Mouse (Mus musculus) CD8-positive naive resting alpha-beta T cell, adult 57 days (primary cell): ENCODE results near the gene Agbl3. TPM values are rescaled to one million over a fixed set of nuclear protein-coding genes. Genes with fewer than 3 reads are reported as not detected.

Experiments
- total RNA-seq: library from RNA; stranded (reverse); gene quantifications from one replicate; pipeline ENCODE4 v1.2.4, GENCODE M21; 2023

Agbl3 gene
- total RNA-seq, result 4.1 TPM

GRCm38 (mm10) chr6:34780231-34780942 is at the start of gene Agbl3:
Agbl3 (plus strand) TSS chr6:34780432.

DNA sequence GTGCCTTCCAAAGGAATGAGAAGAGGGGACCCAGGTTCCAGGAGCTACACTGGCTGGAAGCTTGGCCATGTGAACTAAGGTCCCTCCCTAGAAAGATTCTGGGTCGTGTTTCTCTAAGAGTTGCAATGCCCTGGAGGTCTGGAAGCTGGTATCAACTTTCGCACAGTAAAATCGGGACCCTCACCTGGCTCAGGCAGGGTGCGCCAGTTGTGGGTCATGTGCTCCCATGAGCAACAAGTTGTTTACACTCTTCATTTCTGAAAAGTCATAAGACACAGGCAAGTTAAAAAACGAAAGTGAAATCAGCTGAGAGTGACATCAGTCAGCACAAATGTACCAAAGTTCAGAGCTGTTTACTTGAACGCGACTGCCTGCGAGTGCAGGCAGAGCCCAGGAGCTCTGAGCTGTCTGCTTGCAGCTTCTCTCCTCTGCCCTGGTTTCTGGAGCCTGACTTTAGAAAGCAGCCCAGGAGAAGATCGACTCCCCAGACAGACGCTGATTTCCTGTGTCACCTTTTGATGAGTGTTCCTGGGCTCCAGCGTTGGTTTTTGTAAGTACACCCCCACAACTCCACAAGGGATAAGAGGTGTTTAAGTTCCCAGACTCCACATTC is 82.7 kb downstream of the Agbl3 start, which contains the start of gene Tmem140:
Tmem140 (plus strand) TSS at position 356 of the 613 bp plus-strand sequence.

DNA sequence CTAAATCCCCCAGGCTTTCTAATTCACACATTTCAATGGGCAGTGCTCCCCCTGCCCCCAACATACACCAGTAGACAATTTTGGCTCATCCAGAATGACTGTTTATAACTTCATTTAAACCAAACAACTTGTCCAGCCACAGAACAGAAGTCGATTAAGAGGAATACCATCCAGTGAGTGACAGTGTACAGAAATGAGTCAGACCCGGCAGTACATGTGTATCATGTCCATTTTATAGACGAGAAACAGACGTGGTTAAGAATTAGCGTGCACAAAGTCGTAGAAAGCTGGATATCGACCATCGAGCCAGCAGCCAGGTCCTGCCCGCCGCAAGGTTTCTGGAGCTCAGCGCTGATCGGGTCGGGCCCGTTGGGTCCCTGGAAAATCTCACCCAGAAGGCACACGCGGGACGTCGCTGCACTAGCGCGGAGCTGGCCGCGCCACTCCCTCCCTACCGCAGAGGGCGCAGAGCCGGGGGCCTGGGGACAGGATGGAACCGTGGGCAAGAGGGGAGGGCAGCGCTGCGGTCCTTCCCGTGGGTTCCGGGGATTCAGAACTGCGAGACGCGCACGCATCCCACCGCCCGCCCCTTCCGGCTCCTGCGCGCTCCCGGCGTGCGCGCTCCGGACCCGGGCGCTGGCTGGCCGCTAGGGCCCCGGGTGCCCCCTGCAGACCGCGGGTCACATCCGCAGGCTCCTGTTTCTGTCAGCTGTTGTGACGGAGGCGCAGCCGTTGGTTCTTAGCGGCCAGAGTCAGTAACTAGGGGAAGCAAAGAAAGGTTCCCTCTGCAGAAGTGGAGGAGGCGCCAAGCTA is 97.5 kb downstream of the Agbl3 start, which contains the start of gene Cyren:
Cyren (minus strand) TSS at position 552 of the 813 bp plus-strand sequence.

Other genes with a start within 250 kb of the Agbl3 start
- not detected for gene Cald1, start 181.9 kb upstream of the Agbl3 start, total RNA-seq
- 9.3 TPM for gene Tmem140, start 82.7 kb downstream of the Agbl3 start, total RNA-seq
- 7.1 TPM for gene Cyren, start 97.6 kb downstream of the Agbl3 start, total RNA-seq
- gene Wdr91, start 130.4 kb downstream of the Agbl3 start, total RNA-seq, result 47.9 TPM
- not detected for gene Stra8, start 139.7 kb downstream of the Agbl3 start, total RNA-seq
- 1.5 TPM for gene Slc23a4, start 208.0 kb downstream of the Agbl3 start, total RNA-seq